Mouse (Mus musculus) heart, postnatal 0 days (tissue): ENCODE results near the gene Spata6.

Experiments used
- CTCF ChIP-seq: IDR thresholded peaks from 2 replicates; pipeline ENCODE4 v1.5.1; 2016; ENCODE audit warnings: antibody characterized with exemption, control low read depth, low read depth
- EP300 ChIP-seq: IDR thresholded peaks from 2 replicates; pipeline ENCODE4 v1.6.1; 2016; ENCODE audit warnings: antibody characterized with exemption, low read depth

- TF ChIP-seq EP300 (no peak), CTCF (no peak)
These were observed 45.9 kb upstream of the Spata6 start for GRCm38 (mm10) chr4:111673904-111674303.
